Mouse (Mus musculus) heart, adult 8-10 months (tissue): ENCODE data around the gene H2-M2. TPM values are rescaled to one million over a fixed set of nuclear protein-coding genes. Genes with fewer than 3 reads are reported as not detected.
"Not testable (repeated sequence)": the region's sequence is repeated elsewhere in the genome, so short reads cannot be mapped to it uniquely, and the experiment has no call there.

Experiments
- DNase-seq: peaks from one replicate; pipeline ENCODE4 v3.0.0; 2022; ENCODE audit warnings: low spot score
- total RNA-seq, 4 experiments: library from RNA; stranded (reverse); gene quantifications; 2 replicates each; pipeline ENCODE4 v1.2.4; 2022

The H2-M2 gene
- under 1 TPM in 1 of 4 experiments, not detected in 3; 0.20 TPM for total RNA-seq

DNA sequence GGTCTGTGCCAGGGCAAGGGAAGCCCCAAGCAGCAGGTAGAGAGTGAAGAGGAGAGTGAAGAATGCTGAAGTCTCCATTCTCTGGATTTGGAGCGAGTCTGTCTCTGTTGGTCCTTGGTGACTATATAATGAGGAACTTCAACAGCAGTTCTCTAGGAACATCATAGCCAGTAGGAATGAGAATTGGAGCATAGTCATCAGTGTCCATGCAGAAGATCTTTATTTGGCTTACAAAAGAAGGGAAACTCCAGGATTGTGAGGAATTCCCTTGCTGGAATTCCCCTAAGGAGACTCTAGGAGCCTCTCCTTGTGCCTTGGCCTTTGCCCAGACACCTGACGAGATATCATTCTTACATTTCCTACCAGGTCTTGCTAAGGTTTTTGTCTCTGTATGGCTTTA lies at the start of gene H2-M2:
Gene H2-M2, minus strand, starts transcription at position 101 of the 400 bp plus-strand sequence.
- no peak for DNase-seq

DNA sequence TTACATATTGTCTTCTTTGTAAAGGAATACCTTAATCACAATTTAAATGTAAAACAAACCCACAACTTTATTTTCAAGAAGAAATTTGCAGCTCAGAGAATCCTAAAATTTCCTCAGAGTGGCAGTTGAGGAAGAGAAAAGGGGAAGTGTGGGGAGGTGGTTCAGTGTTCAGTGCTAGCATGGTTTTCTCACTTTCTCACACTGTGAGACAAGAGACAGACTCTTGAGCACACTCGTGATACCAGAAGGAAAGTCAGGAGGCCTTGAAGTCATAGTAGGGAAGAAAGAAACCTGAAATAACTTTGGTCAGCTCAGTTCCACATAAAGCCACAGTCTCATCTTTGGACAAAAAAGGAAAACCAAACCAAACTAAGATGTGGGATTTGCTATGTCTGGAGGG lies 42.1 kb upstream of the H2-M2 start:
- DNase-seq = not testable (repeated sequence)

GRCm38 (mm10) chr17:37524612-37525011 lies 41.3 kb upstream of the H2-M2 start:
- not testable (repeated sequence) for DNase-seq

DNA sequence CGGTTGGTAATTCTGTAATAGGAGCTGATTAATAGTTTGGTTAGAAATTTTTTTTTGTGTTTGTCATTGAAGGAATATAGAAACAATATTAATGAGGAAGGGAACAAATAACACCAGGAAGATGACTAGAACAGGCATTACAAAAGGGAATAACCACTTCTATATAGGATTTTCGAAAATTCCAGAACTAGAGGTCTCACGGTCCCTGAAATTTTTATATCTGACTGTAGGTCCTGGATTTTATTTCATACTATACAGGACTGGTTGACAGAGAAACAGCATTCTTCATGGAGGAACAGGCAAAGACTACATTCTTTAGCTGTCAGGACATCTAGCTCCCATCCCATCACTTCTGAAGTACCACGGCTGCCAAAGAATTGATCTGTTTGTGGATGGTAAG lies 24.4 kb upstream of the H2-M2 start, which contains the start of gene Olfr111:
Gene Olfr111, plus strand, starts transcription at position 301 of the 400 bp plus-strand sequence.
- DNase-seq = no peak

GRCm38 (mm10) chr17:37491930-37492518 lies 8.7 kb upstream of the H2-M2 start, which contains the start of gene Olfr110:
TSS of gene Olfr110 (plus strand) at chr17:37492468.
- DNase-seq = peak; percentile 14

- no peak for DNase-seq
Observed at GRCm38 (mm10) chr17:37458616-37459015, 24.7 kb downstream of the H2-M2 start, which contains the start of gene Olfr109. TSS of gene Olfr109 (plus strand) at chr17:37458916.

DNA sequence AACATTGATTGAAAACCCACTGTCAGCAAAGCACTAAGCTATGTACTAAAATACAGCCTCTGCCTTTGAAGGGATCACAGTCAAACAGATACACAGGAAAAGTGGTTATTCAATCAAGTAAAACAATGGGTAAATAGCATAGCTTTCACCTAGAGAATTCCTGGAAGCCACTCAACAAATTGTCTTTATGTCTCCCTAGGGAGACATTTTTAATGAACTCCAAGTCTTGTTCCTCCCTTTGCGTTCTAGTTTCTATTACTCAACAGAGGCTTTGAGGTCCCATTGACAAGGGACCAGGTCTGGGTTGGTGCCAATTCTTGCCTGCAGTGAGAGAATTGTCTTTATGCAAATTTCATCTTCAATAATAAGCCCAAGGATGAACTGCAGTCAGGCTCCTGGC lies 38.2 kb downstream of the H2-M2 start, which contains the start of gene Olfr108:
Gene Olfr108, plus strand, starts transcription at position 301 of the 400 bp plus-strand sequence.
- no peak for DNase-seq

Other genes with a start within 250 kb of the H2-M2 start
- gene Olfr97, start 246.2 kb downstream of the H2-M2 start, total RNA-seq = not detected
- not detected for gene Olfr98, start 219.8 kb downstream of the H2-M2 start, total RNA-seq
- 1 to 10 TPM; 3.2 to 4.4 (median 3.6) TPM for gene H2-M3, start 213.3 kb downstream of the H2-M2 start, total RNA-seq
- not detected for gene Olfr99, start 200.1 kb downstream of the H2-M2 start, total RNA-seq
- gene Olfr101, start 179.2 kb downstream of the H2-M2 start, total RNA-seq = not detected
- not detected for gene Olfr102, start 166.5 kb downstream of the H2-M2 start, total RNA-seq
- gene Olfr103, start 143.9 kb downstream of the H2-M2 start, total RNA-seq = not detected
- not detected for gene Olfr104-ps, start 124.0 kb downstream of the H2-M2 start, total RNA-seq
- gene Olfr105-ps, start 104.5 kb downstream of the H2-M2 start, total RNA-seq = not detected
- gene Olfr106-ps, start 93.2 kb downstream of the H2-M2 start, total RNA-seq = not detected
- not detected for gene Olfr107, start 84.3 kb downstream of the H2-M2 start, total RNA-seq
- gene Olfr108, start 38.1 kb downstream of the H2-M2 start, total RNA-seq = not detected
- not detected for gene Olfr109, start 24.6 kb downstream of the H2-M2 start, total RNA-seq
- not detected for gene Olfr110, start 8.9 kb upstream of the H2-M2 start, total RNA-seq
- gene Olfr111, start 24.5 kb upstream of the H2-M2 start, total RNA-seq = not detected
- not detected for gene Olfr112, start 85.9 kb upstream of the H2-M2 start, total RNA-seq
- gene Olfr113, start 94.1 kb upstream of the H2-M2 start, total RNA-seq = not detected
- gene Olfr114, start 109.2 kb upstream of the H2-M2 start, total RNA-seq = not detected
- gene Olfr115, start 143.6 kb upstream of the H2-M2 start, total RNA-seq = not detected
- not detected for gene Olfr116, start 143.6 kb upstream of the H2-M2 start, total RNA-seq
- not detected for gene Olfr117, start 180.2 kb upstream of the H2-M2 start, total RNA-seq
- not detected for gene Olfr118, start 183.4 kb upstream of the H2-M2 start, total RNA-seq
- not detected for gene Olfr119, start 213.0 kb upstream of the H2-M2 start, total RNA-seq
- not detected for gene Olfr120, start 238.3 kb upstream of the H2-M2 start, total RNA-seq